Mouse (Mus musculus) limb, embryonic 11.5 days (tissue): ENCODE measurements around the gene Ugt1a1. TPM values are rescaled to one million over a fixed set of nuclear protein-coding genes. Genes with fewer than 3 reads are reported as not detected.
"Not testable (repeated sequence)": the region's sequence is repeated elsewhere in the genome, so short reads cannot be mapped to it uniquely, and the experiment has no call there.

ENCODE experiments used
- ATAC-seq: fragments of 200-750 bp; cut with Nextera tagmentation; 2 replicates; pipeline ENCODE4 v1.8.0; 2017; ENCODE audit warnings: low read depth; ENCODE audit not compliant: insufficient number of reproducible peaks, low FRiP score, low TSS enrichment
- DNase-seq: peaks from one replicate; pipeline ENCODE4 v3.0.0-alpha.2; 2015; ENCODE audit warnings: low spot score
- H3K27ac ChIP-seq: fragments of 300-500 bp; sonication (generic); replicated peaks from 2 replicates; pipeline ENCODE4 v1.5.1; 2014; ENCODE audit warnings: low read depth, mild to moderate bottlenecking, low read length
- H3K27me3 ChIP-seq: fragments of 300-500 bp; sonication (generic); 2 replicates; pipeline ENCODE4 v1.6.1; 2014; ENCODE audit warnings: mild to moderate bottlenecking, low read length, mixed read lengths; ENCODE audit not compliant: control insufficient read depth, insufficient read depth
- H3K36me3 ChIP-seq: fragments of 300-500 bp; sonication (generic); 2 replicates; pipeline ENCODE4 v1.6.1; 2014; ENCODE audit warnings: mild to moderate bottlenecking, low read length, moderate library complexity, mixed read lengths; ENCODE audit not compliant: control insufficient read depth, insufficient read depth
- H3K4me1 ChIP-seq: fragments of 300-500 bp; sonication (generic); 2 replicates; pipeline ENCODE4 v1.6.1; 2014; ENCODE audit warnings: low read length, mixed read lengths; ENCODE audit not compliant: control insufficient read depth, insufficient read depth
- H3K4me2 ChIP-seq: fragments of 300-500 bp; sonication (generic); 2 replicates; pipeline ENCODE4 v1.6.1; 2014; ENCODE audit warnings: low read depth, mild to moderate bottlenecking, moderate library complexity; ENCODE audit not compliant: severe bottlenecking
- H3K4me3 ChIP-seq: fragments of 300-500 bp; sonication (generic); 2 replicates; pipeline ENCODE4 v1.5.1; 2014; ENCODE audit warnings: low read depth, low read length
- H3K9ac ChIP-seq: fragments of 300-500 bp; sonication (generic); 2 replicates; pipeline ENCODE4 v1.6.1; 2014; ENCODE audit warnings: mild to moderate bottlenecking, low read length
- H3K9me3 ChIP-seq: fragments of 300-500 bp; sonication (generic); 2 replicates; pipeline ENCODE4 v1.6.1; 2016; ENCODE audit warnings: low read length; ENCODE audit not compliant: control insufficient read depth
- WGBS: fragments of 180-500 bp; shearing (Covaris S2); extraction: QIAGEN DNeasy Blood & Tissue Kit; methylation state at CpG from one replicate; pipeline ENCODE4 v1.1.7; 2014; 5-methylcytosine and 5-hydroxymethylcytosine counted together
- polyA plus RNA-seq: library from polyadenylated mRNA; unstranded; fragments of >200 nt; fragmentation: Nextera tagmentation; extraction: Ambion mirVana; gene quantifications from 2 replicates; pipeline ENCODE4 v1.2.1, GENCODE M21; 2014

Gene Ugt1a1
- polyA plus RNA-seq, 1 experiment from 2014 or later, result not detected

DNA sequence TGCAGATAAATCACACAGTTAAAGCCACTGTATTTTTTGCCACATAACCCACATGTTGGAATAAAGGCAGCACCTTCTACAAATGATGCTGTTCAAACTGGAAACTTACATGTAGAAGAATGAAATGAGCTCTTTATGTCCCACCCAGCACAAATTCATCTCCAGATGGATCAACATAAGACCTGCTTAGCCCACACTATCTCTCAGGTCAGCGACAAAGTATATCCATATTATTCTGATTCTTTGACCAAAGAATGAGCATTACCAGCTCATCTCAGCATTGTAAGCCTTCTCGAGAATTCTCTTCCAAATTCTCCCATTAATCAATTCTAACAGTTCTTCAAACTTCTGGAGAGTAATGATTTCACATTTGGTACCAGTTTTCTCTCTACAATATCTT, 10.5 kb downstream of the Ugt1a1 start:
- 57% methylated on average over 2 of the region's 2 CpGs for WGBS
- Histone ChIP-seq H3K4me3 (no peak overlapping the region), H3K4me1 (no peaks in the 10 kb centered on the region), H3K4me2 (no peak overlapping the region), H3K27ac (no peak overlapping the region), H3K27me3 (no peaks in the 10 kb centered on the region), H3K9me3 (peaks cover 25% of the 10 kb centered on the region), H3K36me3 (no peaks in the 10 kb centered on the region), H3K9ac (no peak overlapping the region)
- ATAC-seq (no peak), DNase-seq (no peak)

DNA sequence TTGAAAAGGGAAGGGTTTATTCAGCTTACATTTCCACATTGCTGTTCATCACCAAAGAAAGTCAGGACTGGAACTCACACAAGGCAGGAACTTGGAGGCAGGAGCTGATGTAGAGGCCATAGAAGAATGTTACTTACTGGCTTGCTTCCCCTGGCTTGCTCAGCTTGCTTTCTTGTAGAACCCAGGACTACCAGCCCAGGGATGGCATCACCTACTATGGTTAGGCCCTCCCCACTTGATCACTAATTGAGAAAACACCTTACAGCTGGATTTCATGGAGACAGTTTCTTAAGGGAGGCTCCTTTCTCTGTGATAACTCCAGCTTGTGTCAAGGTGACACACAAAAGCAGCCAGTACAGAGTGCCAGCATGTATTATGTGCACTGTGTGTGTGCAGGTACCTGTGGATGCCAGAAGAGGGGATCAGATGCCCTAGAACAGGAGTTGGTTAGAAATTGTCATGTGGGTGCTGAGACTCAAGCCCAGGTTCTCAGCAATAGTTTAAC, 11.3 kb downstream of the Ugt1a1 start:
- peak; percentile 27 for DNase-seq
- H3K4me1 ChIP-seq, H3K36me3 ChIP-seq, ATAC-seq, H3K4me2 ChIP-seq, H3K27me3 ChIP-seq, H3K9ac ChIP-seq, H3K27ac ChIP-seq, H3K4me3 ChIP-seq: not testable (repeated sequence)
- H3K9me3 ChIP-seq, result peaks cover 28% of the 10 kb centered on the region

DNA sequence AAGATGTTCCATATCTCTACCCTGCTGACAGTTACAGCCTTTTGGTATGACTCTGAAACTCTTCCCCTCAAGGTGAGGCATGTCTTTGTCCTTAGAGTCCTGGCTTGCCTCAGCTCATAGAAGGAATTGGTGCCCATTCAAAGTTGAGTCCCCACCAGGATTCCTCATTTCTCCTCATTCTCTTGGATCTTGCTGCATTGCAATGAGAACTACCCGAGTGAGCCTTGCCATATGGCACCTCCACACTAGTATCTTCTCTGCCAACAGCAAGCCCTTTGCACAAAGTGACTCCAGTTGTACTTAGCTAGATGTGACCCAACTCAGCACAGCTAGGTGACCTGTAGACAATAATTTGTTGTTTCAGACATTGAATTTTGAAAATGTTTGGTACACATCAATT, 11.8 kb downstream of the Ugt1a1 start:
- 57% methylated on average over 1 of the region's 1 CpGs for WGBS
- Histone ChIP-seq H3K4me3 (no peak overlapping the region), H3K9ac (no peak overlapping the region), H3K27me3 (no peaks in the 10 kb centered on the region), H3K27ac (no peak overlapping the region), H3K9me3 (peaks cover 33% of the 10 kb centered on the region), H3K4me2 (no peak overlapping the region), H3K36me3 (no peaks in the 10 kb centered on the region), H3K4me1 (no peaks in the 10 kb centered on the region)
- ATAC-seq, result no peak
- DNase-seq, result peak; percentile 38

DNA sequence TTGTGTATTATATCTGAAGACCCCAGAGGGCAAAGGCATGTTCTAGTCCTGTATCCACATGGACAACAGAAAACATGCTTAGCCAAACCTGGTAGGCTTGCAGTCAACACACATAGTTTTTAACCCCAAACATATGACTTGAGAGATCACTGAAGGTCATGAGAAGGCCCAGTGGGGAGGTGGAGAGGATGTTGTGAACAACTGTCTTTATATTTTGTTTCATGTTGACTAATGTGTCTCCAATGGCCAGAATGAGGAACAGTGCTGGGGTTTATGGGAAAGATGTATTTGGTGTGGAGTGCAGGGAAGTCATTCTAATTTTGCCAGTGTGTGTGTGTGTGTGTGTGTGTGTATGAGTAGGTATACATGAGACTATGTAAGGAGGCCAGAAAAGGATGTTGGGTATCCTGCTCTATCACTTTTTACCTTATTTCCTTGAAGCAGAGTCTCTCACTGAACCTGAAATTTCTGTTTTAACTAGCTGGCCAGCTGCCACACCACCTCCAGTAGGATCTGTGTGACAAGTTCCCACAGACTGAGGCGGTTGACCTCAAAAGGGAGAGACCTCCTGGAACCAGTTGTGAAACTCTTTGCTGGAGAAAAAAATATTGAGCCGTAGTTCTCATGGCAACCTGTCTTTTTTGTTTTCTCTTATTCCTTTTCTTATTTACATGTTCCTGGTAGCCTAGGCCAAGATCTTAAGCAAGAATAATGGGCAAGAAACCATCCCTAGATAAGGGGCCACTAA, 12.4 kb downstream of the Ugt1a1 start:
- H3K4me1 ChIP-seq, result no peaks in the 10 kb centered on the region
- WGBS, result 76% methylated on average over 2 of the region's 2 CpGs
- DNase-seq, result peak; percentile 28
- no peak overlapping the region for H3K4me3 ChIP-seq
- peaks cover 38% of the 10 kb centered on the region for H3K9me3 ChIP-seq
- no peak overlapping the region for H3K9ac ChIP-seq
- H3K27me3 ChIP-seq, result no peaks in the 10 kb centered on the region
- no peak for ATAC-seq
- H3K27ac ChIP-seq, result no peak overlapping the region
- H3K36me3 ChIP-seq, result no peaks in the 10 kb centered on the region
- H3K4me2 ChIP-seq, result no peak overlapping the region

DNA sequence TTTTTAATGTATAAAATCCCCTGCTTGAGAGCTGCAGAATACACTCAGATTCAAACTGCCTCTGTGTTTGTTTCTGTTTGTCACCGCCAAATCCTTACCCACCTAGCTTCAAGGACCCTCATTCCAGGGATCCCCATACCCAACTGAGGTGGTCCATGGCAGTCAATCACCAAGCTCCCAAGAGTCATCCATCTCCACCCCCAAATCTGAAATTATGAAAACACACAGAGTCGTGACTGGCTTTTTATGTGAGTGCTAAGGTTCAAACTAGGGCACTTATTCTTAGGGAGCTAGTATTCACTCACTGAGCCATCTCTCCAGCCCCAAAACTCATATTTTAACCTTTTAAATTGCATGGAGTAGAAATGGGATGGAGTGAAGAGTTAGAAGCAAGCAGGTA, 13.5 kb downstream of the Ugt1a1 start:
- not testable (repeated sequence) for H3K4me3 ChIP-seq, H3K36me3 ChIP-seq, DNase-seq, H3K4me1 ChIP-seq, H3K9ac ChIP-seq, H3K27me3 ChIP-seq, H3K27ac ChIP-seq, ATAC-seq, H3K4me2 ChIP-seq
- peaks cover 48% of the 10 kb centered on the region for H3K9me3 ChIP-seq
- 43% methylated on average over 2 of the region's 2 CpGs for WGBS

DNA sequence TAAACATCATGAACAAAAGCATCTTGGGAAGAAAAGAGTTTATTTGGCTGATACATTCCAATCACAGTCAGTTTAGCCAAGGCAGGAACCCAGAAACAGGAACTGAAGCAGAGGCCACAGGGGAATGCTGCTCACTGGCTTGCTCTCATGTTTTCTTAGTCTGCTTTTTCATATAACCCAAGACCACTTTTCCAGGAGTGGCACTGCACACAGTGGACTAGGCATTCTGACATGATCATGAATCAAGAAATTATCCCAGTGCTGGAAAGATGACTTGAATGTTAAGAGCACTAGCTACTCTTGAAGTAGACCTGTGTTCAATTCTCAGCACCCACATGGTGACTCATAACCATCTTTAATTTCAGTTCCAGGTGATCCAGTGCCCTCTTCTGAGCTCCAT, 14.0 kb downstream of the Ugt1a1 start:
- ATAC-seq (no peak), DNase-seq (peak; percentile 26)
- Histone ChIP-seq H3K9ac (no peak overlapping the region), H3K27ac (no peak overlapping the region), H3K4me1 (no peaks in the 10 kb centered on the region), H3K9me3 (peaks cover 53% of the 10 kb centered on the region), H3K4me2 (no peak overlapping the region), H3K4me3 (no peak overlapping the region), H3K36me3 (no peaks in the 10 kb centered on the region), H3K27me3 (no peaks in the 10 kb centered on the region)

DNA sequence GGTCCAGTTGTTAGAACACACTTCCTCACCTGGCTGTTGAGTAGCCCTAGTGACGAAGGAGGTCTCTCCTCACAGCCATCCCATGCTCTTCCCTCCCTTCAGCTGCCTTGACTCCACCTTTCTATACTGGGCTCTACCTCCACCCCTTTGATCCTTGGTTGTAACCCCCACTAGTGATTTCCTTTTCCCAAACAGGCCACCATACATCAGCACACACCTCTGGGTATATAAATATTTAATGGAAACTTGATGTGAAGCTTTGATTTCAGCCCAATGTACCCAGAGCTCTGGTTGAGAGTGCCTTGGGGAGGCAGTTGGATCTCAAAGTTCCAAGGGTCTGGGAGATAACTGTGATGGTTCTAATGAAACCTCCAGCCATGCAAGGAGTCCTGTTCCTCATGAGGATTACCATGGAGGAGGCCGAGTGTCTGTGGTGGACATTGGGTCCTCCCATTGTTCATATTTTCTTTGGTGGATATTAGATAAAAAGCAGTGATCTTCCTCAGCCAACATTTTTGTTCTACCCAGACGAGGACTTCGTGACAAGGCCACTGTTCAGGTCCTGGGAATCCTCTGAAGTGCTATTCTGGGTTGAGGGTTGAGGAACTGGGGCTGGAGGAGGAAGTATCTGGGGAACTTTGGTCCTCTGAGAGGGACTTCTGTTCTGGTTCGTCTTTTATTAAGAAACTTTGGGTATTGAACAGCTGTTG, 15.1 kb downstream of the Ugt1a1 start, which contains the start of gene Mroh2a:
Gene Mroh2a, plus strand, starts transcription at position 317 of the 710 bp plus-strand sequence.
- no peak within 1 kb of the TSS for H3K27ac ChIP-seq
- H3K36me3 ChIP-seq, result no peaks in the 10 kb centered on the region; the same call in 1 of the 2 replicates
- no peak within 1 kb of the TSS for H3K9ac ChIP-seq
- H3K27me3 ChIP-seq, result no peaks in the 10 kb centered on the region
- WGBS, result 62% methylated on average over 5 of the region's 5 CpGs
- ATAC-seq (no peak), DNase-seq (peak; percentile 23)
- no peak within 1 kb of the TSS for H3K4me2 ChIP-seq
- H3K4me1 ChIP-seq, result no peaks in the 10 kb centered on the region
- peaks cover 64% of the 10 kb centered on the region for H3K9me3 ChIP-seq
- H3K4me3 ChIP-seq, result no peak within 1 kb of the TSS

DNA sequence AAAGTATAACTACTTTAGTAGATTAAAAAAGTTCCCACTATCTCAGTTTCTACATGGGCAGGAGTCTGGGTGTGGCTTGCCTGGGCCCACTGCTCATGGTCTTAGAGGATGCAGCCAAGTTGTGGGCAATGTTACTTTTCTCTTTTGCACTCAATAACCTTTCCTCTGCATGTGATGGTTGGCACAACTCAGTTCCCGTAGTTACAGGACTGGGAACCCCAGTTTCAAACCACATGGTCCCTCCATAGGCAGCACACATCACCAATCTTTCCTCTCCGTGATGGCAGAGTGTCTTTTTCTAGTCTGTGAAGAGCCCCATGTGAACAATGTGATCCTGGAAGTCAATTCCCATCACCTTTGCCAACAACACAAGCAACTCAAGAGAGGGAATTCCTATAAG, 15.7 kb downstream of the Ugt1a1 start:
- H3K36me3 ChIP-seq, result no peaks in the 10 kb centered on the region; the same call in 1 of the 2 replicates
- no peak for DNase-seq
- no peaks in the 10 kb centered on the region for H3K27me3 ChIP-seq
- no peak overlapping the region for H3K9ac ChIP-seq
- no peak for ATAC-seq
- H3K4me2 ChIP-seq, result no peak overlapping the region
- H3K27ac ChIP-seq, result no peak overlapping the region
- H3K9me3 ChIP-seq, result peaks cover 68% of the 10 kb centered on the region
- no peak overlapping the region for H3K4me3 ChIP-seq
- no peaks in the 10 kb centered on the region for H3K4me1 ChIP-seq
- WGBS, result 66% methylated on average over 2 of the region's 2 CpGs
